Mouse (Mus musculus): ENCODE data around the gene Orc5.
"Not testable (repeated sequence)": the region's sequence is repeated elsewhere in the genome, so short reads cannot be mapped to it uniquely, and the experiment has no call there.

GRCm38 (mm10) chr5:22515745-22516144 is 34.5 kb downstream of the Orc5 start:
- not testable (repeated sequence) for TF ChIP-seq CTCF (IDR thresholded peaks at IDR 0.05; ENCODE audit: borderline replicate concordance, extremely low read depth, insufficient read depth, insufficient read length); POLR2A (IDR thresholded peaks at IDR 0.05; ENCODE audit: borderline replicate concordance, extremely low read depth, insufficient read depth, insufficient read length, poor library complexity, severe bottlenecking)

Data from brain, embryonic 14.5 days (tissue).